Mouse (Mus musculus) cortical plate, adult 2 months (tissue): ENCODE results near the gene Galns. TPM values are rescaled to one million over a fixed set of nuclear protein-coding genes. Genes with fewer than 3 reads are reported as not detected.

Experiments used
- H3K27ac ChIP-seq: fragments of 200-500 bp; 2 replicates; pipeline ENCODE4 v1.5.1; 2012; ENCODE audit warnings: low read length, control low read depth, inconsistent platforms; ENCODE audit not compliant: insufficient read depth
- H3K4me1 ChIP-seq: fragments of 200-500 bp; 2 replicates; pipeline ENCODE4 v1.6.1; 2011; ENCODE audit warnings: low read length; ENCODE audit not compliant: control insufficient read depth, insufficient read depth
- H3K4me3 ChIP-seq: fragments of 200-500 bp; 2 replicates; pipeline ENCODE4 v1.5.1; 2011; ENCODE audit warnings: mild to moderate bottlenecking, low read length, control low read depth; ENCODE audit not compliant: insufficient read depth
- CTCF ChIP-seq: fragments of 200-500 bp; IDR thresholded peaks from 2 replicates; pipeline ENCODE4 v1.5.1; 2011; ENCODE audit warnings: mild to moderate bottlenecking, control low read depth, low read length; ENCODE audit not compliant: insufficient read depth; ENCODE audit errors: extremely low read depth
- POLR2A ChIP-seq: fragments of 200-500 bp; IDR thresholded peaks from 2 replicates; pipeline ENCODE4 v1.6.1; 2011; ENCODE audit warnings: mild to moderate bottlenecking, low read length, control low read depth; ENCODE audit not compliant: insufficient read depth; ENCODE audit errors: extremely low read depth
- polyA plus RNA-seq: library from polyadenylated mRNA; depleted of rRNA; stranded (reverse); fragments of >200 nt; gene quantifications from 2 replicates; pipeline ENCODE4 v1.2.3, GENCODE M21; 2012

The Galns gene
- polyA plus RNA-seq, 1 experiment = 7.2 TPM

DNA sequence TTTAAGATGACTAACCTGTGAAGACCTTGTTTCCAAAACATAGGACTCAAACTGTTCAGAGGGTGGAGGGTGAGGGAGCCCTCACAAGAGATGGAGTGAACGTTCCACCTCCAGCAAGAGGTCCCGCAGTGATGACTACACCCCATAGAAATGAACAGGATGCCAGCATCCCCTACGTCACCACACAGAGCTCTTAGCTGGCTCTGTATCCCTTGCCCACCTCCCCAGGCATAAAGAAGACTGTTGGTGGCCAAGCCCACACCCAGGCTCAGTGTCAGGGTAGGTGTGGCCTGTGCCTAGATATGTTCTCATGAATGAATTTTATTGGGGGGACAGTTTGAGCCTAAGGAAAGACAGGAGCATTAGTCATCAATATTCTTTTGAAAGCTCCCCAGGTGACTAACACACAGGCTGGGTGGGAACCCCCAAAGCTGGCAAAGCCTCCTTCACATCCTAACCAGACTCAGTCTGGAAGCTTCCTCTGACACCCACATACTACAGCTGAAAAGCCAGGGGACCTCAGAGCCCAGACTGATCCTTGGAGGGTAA lies 62.3 kb downstream of the Galns start:
- H3K27ac ChIP-seq = no peak overlapping the region
- H3K4me1 ChIP-seq = peaks cover 4% of the 10 kb centered on the region
- no peak overlapping the region for H3K4me3 ChIP-seq
- no peak for TF ChIP-seq POLR2A
- TF ChIP-seq CTCF = no peak

DNA sequence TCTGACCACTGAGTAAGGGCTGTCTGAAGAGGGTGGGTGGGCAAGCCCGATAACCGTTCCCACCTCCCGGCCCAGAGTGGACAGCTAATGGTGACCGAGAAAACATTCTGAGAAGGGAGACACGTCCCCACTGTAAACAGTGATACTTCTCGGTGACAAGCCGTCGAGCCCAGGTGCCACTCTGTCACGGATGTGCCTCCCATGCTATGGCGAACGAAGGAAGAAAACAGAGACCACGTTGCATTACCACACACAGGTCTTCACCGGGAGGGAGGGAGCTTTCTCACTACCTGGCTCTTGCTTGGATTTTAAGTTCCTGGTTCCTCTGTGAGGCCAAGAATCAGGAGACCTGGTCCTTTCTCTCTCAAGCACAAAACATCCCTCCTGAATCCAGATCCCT lies 62.9 kb downstream of the Galns start:
- no peak overlapping the region for H3K4me3 ChIP-seq
- no peak overlapping the region for H3K27ac ChIP-seq
- TF ChIP-seq CTCF (no peak), POLR2A (no peak)
- peaks cover 4% of the 10 kb centered on the region for H3K4me1 ChIP-seq

DNA sequence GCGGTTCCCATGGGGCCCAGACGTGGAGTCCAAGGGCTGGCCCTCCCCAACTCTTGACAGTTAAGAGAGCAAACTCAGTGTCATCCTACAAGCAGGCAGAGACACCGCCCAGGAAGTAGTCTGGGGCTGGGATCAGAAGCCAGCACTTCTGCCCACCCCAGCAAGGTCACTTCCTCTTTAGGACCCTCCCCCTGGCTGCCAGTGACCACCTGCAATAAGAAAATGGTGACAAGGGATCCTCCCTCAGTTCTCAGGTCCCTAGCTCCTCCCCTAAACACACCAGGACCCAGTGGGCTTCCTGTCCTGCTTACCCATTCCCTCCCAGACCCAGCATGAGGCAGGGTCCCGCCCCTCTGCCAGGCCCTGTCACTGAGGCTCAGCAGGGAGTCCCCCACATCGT lies 63.4 kb downstream of the Galns start:
- H3K4me1 ChIP-seq = peaks cover 4% of the 10 kb centered on the region
- no peak for TF ChIP-seq POLR2A
- no peak for TF ChIP-seq CTCF
- H3K4me3 ChIP-seq = no peak overlapping the region
- H3K27ac ChIP-seq = no peak overlapping the region

DNA sequence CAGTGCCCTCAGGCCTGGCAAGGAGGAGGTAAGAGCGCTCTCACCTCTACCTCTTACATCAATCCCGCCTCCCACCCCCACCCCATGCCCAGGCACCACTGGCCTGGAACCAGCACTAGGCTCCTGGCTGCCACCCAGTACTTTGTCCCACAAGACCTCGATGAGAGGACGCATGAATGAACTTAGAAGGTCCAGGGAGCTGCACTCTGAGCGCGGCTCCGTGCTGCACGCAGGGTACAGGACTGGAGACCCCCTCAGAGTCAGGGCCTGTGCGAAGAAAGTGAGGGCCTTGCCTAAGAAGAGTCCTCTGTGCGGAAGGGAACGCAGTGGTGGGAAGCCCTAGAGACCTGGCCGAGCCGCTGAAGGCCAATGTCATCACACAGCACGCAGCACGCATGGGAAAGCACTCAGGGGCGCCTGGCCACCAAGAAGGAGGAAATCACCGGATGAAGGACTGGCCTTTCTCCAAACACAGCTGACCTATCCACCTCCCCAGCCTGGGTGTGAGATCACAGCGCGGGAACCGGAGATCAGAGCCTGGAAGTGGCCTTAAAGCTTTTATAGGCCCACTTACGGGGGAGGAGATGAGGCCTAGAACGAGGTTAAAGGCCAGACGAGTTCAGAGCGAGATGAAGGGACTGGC lies 64.3 kb downstream of the Galns start:
- H3K4me1 ChIP-seq = peaks cover 4% of the 10 kb centered on the region
- TF ChIP-seq POLR2A = no peak
- no peak for TF ChIP-seq CTCF
- H3K27ac ChIP-seq = no peak overlapping the region
- no peak overlapping the region for H3K4me3 ChIP-seq

DNA sequence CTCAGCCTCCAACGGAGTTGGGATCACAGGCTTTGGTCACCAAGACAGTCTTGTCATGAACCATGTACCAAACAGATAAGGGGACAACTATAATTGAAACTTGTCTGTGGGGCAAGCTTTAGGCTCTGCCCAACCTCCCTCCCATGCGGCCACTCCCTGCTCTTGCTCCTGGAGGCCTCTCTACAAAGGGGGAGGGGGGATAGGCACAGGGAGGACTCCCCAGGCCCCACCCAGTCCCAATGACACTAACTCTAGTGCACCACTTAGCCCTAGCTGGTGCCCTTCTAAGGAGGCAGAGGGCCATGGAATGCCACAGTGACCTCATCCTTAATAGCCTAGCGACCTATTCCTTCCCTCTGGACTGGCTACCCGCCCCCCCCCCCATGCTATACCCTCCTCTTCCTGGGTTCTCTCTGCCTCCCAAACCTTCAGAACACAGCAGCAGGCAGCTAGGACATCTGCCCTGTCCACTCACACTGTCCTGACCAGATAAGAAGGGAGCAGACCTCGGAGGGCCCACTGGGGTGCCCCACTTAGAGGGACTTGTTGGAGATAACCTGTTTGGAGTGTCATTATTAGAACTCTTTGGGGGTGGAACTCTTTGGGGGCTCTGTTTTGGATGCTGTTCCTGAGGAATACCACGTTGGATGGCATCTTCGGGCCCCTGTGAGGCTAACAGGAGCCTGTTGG lies 65.1 kb downstream of the Galns start:
- H3K4me3 ChIP-seq = no peak overlapping the region
- H3K27ac ChIP-seq = no peak overlapping the region
- H3K4me1 ChIP-seq = peaks cover 4% of the 10 kb centered on the region
- no peak for TF ChIP-seq CTCF
- no peak for TF ChIP-seq POLR2A

DNA sequence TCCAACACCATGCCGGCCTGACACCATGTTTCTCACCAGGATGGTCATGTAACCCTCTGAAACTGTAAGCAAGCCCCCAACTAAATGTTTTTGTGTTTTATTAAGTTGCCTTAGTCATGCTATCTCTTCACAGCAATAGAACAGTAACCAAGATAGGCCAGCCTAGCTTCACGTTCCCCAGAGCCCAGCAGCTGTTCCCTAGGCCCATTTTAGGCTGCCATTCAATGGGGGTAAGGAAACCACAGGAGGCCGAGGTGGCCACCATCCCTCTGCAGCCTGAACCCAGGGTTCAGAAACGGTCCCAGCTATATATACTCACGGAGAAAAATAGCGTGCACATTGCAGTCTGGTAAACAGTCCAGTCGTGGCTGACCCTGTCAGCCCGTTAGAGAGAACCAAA lies 67.1 kb downstream of the Galns start:
- H3K27ac ChIP-seq = no peak overlapping the region
- no peak overlapping the region for H3K4me3 ChIP-seq
- H3K4me1 ChIP-seq = peaks cover 2% of the 10 kb centered on the region; the same call in 1 of the 2 replicates
- TF ChIP-seq CTCF = no peak
- TF ChIP-seq POLR2A = no peak

DNA sequence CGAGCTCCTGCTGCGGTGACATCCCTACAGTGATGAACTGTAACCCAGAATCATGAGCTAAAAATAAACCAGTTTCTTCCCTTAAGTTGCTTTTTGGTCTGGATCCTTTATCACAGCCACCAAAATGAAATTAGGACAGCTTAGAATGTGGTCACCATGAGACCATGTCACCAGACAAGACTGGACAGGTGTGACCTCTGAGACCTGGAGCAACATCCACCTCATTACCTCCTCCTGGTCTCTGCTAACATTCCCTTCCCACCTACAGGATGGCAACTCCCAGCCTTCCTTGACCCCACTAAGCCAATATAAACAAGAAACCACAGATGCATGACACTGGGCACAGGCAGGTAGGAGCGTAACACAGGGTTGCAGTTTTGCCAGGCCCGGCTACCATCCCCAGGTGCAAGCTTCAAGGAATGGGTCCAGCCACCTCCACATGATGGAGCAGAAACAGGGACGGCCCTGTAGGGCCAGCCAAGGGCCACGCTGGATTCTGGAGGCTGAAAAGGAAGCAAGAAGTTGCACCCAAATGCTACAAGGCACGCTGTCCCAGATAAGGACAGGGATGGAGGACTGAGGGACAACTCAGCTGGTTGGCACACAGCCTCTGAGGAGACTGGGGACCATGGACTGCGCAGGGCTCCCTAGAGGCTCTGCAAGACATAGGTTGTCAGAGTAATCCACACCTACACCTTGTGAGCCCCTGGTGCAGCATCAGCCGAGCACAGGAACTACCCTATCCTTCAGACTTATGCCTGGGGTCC lies 72.8 kb downstream of the Galns start:
- Histone ChIP-seq H3K4me3 (no peak overlapping the region), H3K27ac (no peak overlapping the region), H3K4me1 (no peaks in the 10 kb centered on the region)
- TF ChIP-seq CTCF (no peak), POLR2A (no peak)

DNA sequence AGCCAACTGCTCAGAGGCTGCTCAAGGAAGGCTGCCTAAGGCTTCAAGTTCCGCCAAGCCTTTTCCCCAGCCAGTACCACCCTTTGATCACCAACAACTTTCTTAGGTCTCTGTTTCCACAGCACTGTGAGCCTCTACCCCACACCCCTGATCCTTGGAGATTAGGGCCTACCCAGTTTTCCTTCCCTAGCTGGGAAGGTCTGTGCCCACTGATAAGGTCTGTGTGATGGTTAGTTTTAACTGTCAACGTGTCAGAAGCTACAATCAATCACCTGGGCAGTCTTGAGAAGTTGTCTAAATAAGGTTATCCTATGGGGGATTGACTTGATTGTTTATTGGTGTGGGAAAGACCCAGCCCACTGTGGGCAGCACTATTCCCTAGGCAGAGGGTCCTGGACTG lies 73.5 kb downstream of the Galns start:
- Histone ChIP-seq H3K27ac (no peak overlapping the region), H3K4me1 (no peaks in the 10 kb centered on the region), H3K4me3 (no peak overlapping the region)
- TF ChIP-seq CTCF (no peak), POLR2A (no peak)

DNA sequence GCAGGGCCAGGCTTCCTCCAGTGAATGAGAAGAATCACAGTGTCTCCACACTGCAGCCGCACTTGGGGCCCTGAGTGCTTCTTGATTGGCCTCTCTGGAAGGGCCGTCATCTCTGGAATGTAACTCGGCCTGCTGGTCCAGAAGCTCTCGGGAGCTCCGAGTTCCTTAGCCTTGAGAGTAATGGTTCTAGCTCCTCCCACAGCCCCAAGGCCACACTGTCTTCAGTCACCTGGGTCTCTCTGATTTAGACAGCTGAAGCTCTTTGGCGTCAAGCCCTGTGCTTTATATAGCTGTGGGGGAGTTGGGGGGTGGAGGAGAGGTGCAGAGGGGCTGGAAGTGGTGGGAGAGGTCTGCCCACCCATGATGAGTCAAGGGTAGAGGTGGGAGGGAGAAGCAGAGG lies 74.2 kb downstream of the Galns start:
- TF ChIP-seq POLR2A (no peak), CTCF (no peak)
- H3K4me3 ChIP-seq = no peak overlapping the region
- no peaks in the 10 kb centered on the region for H3K4me1 ChIP-seq
- no peak overlapping the region for H3K27ac ChIP-seq
